Mouse (Mus musculus) B cell, adult 67 days (primary cell): ENCODE results near the gene Olfr56. TPM values are rescaled to one million over a fixed set of nuclear protein-coding genes. Genes with fewer than 3 reads are reported as not detected.

Experiments
- total RNA-seq, 2 experiments: library from RNA; stranded (reverse); gene quantifications; 4 replicates each; pipeline ENCODE4 v1.2.4; 2023

Gene Olfr56
- total RNA-seq = under 1 TPM; 0.68 to 0.70 TPM

DNA sequence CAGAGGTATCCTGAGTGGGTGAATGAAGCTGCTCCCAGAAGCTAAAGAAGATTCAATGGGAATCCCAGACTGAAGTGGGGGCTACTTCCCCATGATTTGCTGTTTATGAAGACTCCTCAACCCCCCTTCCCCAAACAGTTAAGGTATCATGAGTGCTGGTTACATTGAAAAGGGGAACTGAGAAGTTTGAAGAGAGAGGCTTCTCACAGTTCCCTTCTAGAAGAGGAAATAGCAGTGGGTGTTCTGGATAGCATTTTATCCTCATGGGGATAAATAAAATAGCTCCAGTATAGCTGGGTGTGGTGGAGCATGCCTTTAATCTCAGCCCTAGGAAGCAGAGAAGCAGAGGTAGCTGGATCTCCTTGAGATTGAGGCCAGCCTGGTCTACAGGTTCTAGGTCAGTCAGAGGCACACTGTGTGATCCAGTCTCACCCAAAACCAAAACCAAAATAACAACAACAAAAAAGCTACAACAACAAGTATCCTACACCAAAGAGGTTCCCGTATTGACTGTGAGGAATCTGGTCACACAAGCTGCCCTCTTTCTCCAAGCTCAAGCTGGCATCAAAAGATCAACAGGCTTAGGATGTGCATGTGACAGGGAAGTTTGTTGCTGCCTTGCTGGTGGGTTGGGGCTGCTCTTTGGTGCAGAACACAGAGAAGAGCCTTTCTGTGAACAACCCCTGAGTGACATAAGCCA, at the start of gene Olfr56:
Olfr56 (plus strand) TSS at position 650 of the 700 bp plus-strand sequence.

DNA sequence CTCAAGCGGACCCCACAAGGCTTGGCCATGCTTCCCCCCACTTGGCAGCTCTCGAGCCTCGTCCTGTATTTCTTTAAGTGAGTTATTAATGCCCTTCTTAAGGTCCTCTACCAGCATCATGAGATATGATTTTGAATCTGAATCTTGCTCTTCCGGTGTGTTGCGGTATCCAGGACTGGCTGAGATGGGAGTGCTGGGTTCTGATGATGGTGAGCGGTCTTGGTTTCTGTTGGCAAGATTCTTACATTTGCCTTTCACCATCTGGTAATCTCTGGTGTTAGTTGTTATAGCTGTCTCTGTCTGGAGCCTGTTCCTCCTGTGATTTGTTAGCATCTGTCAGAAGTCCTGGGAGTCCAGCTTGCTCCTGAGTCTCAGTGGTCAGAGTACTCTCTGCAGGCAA, 32.6 kb upstream of the Olfr56 start, which contains the start of gene Psme2b:
Psme2b (minus strand) TSS at position 101 of the 400 bp plus-strand sequence.

DNA sequence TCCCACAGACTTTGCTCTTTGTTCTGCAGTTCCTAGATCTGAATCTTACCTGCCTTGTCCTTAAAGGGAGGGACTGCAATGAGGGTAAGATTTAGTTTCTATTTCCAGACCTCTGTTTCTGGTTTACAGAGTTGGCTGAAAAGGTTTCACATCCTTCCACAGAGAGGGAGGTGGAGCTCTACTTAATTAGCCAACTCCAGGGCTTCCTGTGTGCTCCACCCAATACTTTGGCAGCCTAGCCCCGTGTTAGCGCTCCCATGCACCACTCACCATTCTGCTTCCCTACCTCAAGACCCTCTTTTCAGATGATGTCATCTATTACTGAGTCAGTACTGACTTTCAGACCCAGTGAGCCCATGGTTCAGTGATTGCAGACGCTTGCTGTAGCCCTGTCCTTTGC, 562 bp downstream of the Olfr56 start, which contains the start of gene 9930111J21Rik1:
9930111J21Rik1 (minus strand) TSS at position 148 of the 400 bp plus-strand sequence.

DNA sequence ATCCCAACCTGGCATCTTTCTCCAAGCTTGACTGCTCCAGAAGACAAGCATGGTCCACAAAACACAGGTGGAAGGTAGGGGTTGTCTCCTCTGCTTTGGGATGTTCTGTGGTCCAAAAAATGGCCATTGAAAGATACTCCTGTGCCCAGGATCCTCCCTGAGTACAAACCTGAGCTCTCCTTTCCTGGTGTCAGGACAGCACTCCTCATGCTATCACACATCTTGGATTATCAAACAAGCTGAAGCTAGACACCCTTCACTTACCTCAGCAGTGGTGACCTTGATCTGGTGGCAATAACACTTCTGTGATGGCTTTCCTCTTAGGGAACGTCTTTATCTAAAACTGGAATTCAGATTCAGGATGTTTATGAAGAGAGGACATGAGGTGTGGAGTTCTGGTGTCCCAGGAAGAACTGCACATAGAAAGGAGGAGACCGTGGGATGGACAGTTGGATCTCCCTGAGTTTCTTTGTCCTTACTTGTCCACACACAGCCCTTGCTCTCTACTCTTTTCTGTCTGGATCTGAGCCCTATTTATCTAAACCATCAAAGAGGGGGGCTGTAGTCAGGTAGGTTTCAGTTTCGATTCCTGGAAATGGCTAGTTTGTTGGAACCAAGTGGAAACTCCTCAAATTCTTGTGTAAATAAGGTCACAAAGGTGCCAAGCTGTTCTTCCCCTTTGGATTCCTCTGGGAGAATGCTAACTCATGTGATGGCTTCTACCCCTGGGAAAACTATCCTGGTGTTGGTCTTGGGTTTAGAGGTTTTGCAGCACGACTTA, 13.2 kb downstream of the Olfr56 start, which contains the start of gene Gm12185:
Gm12185 (minus strand) TSS at position 487 of the 781 bp plus-strand sequence.

DNA sequence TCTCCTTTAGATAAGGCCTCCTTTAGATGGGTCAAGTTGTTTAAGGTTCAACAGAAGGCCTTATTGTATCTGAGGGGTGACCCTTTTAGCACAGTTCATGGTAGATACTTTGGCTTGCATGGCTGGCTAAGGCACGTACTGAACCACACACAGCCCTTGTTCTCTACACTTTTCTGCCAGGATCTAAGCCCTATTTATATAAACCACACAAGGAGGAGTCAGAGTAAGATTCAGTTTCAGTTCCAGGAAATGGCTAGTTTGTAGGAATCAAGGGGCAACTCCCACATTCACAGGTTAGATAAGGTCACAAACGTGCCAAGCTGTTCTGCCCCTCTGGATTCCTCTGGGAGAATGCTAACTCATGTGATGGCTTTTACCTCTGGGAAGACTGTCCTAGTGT, 15.3 kb downstream of the Olfr56 start, which contains the start of gene Tgtp1:
Tgtp1 (minus strand) TSS at position 155 of the 400 bp plus-strand sequence.

DNA sequence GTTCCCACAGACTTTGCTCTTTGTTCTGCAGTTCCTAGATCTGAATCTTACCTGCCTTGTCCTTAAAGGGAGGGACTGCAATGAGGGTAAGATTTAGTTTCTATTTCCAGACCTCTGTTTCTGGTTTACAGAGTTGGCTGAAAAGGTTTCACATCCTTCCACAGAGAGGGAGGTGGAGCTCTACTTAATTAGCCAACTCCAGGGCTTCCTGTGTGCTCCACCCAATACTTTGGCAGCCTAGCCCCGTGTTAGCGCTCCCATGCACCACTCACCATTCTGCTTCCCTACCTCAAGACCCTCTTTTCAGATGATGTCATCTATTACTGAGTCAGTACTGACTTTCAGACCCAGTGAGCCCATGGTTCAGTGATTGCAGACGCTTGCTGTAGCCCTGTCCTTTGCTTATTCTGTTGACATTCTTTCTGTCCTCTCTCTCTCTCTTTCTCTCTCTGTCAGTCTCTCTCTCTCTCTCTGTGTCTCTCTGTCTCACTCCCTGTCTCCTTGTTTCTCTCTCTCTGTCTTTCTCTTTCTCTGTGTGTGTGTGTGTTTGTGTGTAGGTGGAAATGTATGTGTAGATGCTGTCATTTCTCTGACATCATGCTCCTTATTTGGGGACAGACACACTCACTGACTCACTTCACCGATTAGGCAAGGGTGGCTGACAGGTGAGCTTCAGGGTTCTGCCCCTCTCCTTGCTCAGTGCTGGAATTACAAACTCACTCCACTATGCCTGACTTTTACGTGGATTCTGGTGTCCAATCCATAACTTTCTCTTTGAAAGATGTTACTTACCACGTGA, 72.6 kb downstream of the Olfr56 start, which contains the start of gene 9930111J21Rik2:
9930111J21Rik2 (minus strand) TSS at position 150 of the 799 bp plus-strand sequence.

DNA sequence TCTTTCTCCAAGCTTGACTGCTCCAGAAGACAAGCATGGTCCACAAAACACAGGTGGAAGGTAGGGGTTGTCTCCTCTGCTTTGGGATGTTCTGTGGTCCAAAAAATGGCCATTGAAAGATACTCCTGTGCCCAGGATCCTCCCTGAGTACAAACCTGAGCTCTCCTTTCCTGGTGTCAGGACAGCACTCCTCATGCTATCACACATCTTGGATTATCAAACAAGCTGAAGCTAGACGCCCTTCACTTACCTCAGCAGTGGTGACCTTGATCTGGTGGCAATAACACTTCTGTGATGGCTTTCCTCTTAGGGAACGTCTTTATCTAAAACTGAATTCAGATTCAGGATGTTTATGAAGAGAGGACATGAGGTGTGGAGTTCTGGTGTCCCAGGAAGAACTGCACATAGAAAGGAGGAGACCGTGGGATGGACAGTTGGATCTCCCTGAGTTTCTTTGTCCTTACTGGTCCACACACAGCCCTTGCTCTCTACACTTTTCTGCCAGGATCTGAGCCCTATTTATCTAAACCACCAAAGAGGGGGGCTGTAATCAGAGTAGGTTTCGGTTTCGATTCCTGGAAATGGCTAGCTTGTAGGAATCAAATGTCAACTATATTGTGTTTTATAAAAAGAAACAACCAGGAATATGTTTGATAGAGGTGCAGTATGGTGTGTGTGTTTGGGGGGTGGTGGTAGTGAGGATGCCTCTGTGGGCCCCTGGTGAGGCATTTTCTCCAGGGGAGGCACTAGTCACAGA, 85.2 kb downstream of the Olfr56 start, which contains the start of gene Tgtp2:
Tgtp2 (minus strand) TSS at position 494 of the 757 bp plus-strand sequence.

DNA sequence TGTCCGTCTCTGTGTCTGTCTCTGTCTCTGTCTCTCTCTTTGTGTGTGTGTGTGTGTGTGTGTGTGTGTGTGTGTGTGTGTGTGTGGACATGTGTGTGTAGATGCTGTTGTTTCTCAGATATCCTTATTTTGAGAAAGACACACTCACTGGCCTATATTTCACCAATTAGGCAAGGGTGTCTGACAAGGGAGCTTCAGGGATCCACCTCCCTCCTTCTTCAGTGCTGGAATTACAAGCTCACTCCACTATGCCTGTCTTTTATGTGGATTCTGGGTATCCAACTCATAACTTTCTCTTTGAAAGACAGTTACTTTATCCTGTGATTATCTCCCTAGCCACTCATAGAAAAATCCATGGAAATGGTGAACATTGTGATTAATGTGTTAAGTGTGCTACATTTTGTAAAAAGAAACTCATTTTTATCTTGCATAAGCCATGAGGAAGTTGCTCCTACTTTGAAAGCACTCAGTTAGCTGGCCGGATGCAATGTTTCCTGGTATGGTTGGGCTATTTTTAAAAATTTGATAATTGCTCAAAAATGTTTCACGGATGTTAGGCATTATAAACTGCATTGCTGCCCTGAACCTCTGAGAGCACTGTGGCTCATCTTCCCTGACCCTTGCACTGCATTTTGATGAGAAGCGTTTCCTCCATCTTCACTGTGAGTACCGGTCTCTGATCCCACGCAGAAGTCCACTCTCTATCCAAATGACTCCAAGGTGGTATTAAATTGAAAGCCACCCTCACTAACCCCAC, 97.5 kb downstream of the Olfr56 start, which contains the start of gene Ifi47:
Ifi47 (plus strand) TSS at position 587 of the 757 bp plus-strand sequence.

DNA sequence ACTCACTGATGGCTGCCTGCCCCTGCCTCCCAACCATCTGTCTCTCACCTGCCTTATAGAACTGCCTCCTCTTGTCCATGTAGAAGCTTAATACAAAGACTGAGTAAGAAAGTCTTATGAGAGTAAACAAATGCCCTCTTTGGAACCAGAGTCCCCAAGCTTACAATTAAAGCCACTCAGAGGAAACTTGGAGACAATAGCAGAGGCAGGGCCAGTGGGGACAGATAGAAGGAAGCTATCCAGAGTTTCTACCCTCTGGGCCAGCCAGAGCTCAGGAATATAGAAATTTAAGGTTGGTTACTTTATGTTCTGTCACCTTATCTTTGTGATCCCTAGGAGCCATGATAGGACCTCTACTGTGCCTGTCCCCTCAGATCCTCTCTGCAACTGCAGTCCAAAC, 136.1 kb downstream of the Olfr56 start, which contains the start of gene Olfr1396:
Olfr1396 (minus strand) TSS at position 101 of the 400 bp plus-strand sequence.

DNA sequence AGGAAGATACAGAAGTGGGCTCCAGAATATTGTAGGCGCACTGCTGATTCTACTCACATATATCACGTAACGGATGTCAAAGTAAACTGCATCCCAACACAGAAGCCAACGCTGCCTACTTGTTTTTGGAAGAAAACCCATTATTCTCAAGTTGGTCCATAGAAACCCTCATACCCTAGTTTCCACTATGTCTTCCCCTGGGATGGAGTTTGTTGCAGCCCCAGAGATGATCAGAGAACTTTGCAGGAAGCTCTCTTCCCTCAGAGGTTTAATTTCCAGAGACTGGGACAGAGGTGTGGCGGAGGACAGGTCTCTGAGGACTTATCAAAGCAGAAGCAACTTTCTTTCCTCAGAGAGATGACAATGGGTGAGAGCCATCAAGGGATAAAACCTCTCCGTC, 163.3 kb downstream of the Olfr56 start, which contains the start of gene Olfr1395:
Olfr1395 (plus strand) TSS at position 301 of the 400 bp plus-strand sequence.

DNA sequence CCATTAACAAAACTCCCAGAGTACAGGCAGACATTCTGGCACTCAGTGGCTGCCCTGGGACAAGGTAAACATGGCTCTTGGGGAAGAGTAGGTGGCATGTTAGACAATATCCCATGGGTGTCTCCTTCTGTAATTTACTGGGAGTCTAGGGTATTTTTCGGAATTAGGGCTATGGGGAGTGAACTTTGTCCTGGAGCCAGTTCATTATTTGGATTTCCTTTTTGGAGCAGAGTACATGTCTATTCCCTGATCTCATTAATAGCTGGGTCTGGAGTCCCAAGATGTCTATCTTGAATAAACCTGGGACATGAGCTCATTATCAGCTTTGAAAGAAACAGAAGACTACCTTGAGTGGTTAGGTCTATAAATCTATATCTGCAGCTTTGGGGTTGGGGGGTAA, 175.4 kb downstream of the Olfr56 start, which contains the start of gene Olfr1394:
Olfr1394 (plus strand) TSS at position 301 of the 400 bp plus-strand sequence.

Other genes starting within 250 kb of the Olfr56 start
- gene Rack1, start 178.6 kb upstream of the Olfr56 start, total RNA-seq = 1,000 to 10,000 TPM; 1,438 to 1,488 TPM
- 10 to 100 TPM; 61.3 TPM for gene Trim41, start 161.5 kb upstream of the Olfr56 start, total RNA-seq
- 100 to 1,000 TPM; 172 to 185 TPM for gene Trim7, start 152.7 kb upstream of the Olfr56 start, total RNA-seq
- under 1 TPM; 0.52 to 0.59 TPM for gene Gm12184, start 152.2 kb upstream of the Olfr56 start, total RNA-seq
- gene Irgm1, start 107.2 kb upstream of the Olfr56 start, total RNA-seq = 10 to 100 TPM; 35.3 to 54.8 TPM
- 10 to 100 TPM in 1 of 2 experiments, 1 to 10 TPM in 1; 7.4 to 14.1 TPM for gene Gm5431, start 76.7 kb upstream of the Olfr56 start, total RNA-seq
- 10 to 100 TPM; 59.4 to 62.0 TPM for gene Psme2b, start 32.7 kb upstream of the Olfr56 start, total RNA-seq
- 100 to 1,000 TPM; 102 to 112 TPM for gene 9930111J21Rik1, start 509 bp downstream of the Olfr56 start, total RNA-seq
- 1 to 10 TPM; 1.9 to 2.8 TPM for gene Gm12185, start 13.3 kb downstream of the Olfr56 start, total RNA-seq
- gene Tgtp1, start 15.3 kb downstream of the Olfr56 start, total RNA-seq = 1 to 10 TPM; 2.2 to 4.3 TPM
- gene 9930111J21Rik2, start 72.4 kb downstream of the Olfr56 start, total RNA-seq = 100 to 1,000 TPM; 132 to 158 TPM
- 1 to 10 TPM; 3.6 to 5.1 TPM for gene Tgtp2, start 85.3 kb downstream of the Olfr56 start, total RNA-seq
- gene Ifi47, start 97.7 kb downstream of the Olfr56 start, total RNA-seq = 10 to 100 TPM; 37.3 to 48.6 TPM
- gene Olfr1396, start 136.0 kb downstream of the Olfr56 start, total RNA-seq = not detected
- not detected for gene Olfr1395, start 163.4 kb downstream of the Olfr56 start, total RNA-seq
- not detected for gene Olfr1394, start 175.5 kb downstream of the Olfr56 start, total RNA-seq
- not detected for gene Btnl9, start 208.3 kb downstream of the Olfr56 start, total RNA-seq
- gene Zfp62, start 224.4 kb downstream of the Olfr56 start, total RNA-seq = 100 to 1,000 TPM; 127 to 140 TPM